Mouse (Mus musculus) thymus, postnatal 10 days (tissue): ENCODE data around the gene Zkscan2.

ENCODE experiments used
- DNase-seq, 2 experiments: peaks; one replicate each; pipeline ENCODE4 v3.0.0; 2021; ENCODE audit warnings: low spot score in 2 of 2

Gene Zkscan2

GRCm38 (mm10) chr7:123500239-123501219 lies at the start of gene Zkscan2:
TSS of gene Zkscan2 (minus strand) at chr7:123500449.
- peak; percentile 20 to 37 for DNase-seq

- no peak for DNase-seq
These were observed 28.9 kb upstream of the Zkscan2 start for GRCm38 (mm10) chr7:123529190-123529589.

- DNase-seq = no peak
These were observed 25.5 kb upstream of the Zkscan2 start for GRCm38 (mm10) chr7:123525761-123526160.

GRCm38 (mm10) chr7:123524218-123524861 lies 24.1 kb upstream of the Zkscan2 start:
- DNase-seq = peak in 1 of 2 experiments; percentile 5

GRCm38 (mm10) chr7:123507946-123508345 lies 7.7 kb upstream of the Zkscan2 start:
- no peak for DNase-seq

- DNase-seq = peak in 1 of 2 experiments; percentile 14
These were observed 3.1 kb upstream of the Zkscan2 start for GRCm38 (mm10) chr7:123503358-123503757.

- no peak for DNase-seq
These were observed 589 bp downstream of the Zkscan2 start for GRCm38 (mm10) chr7:123499481-123500238.

GRCm38 (mm10) chr7:123487703-123488102 lies 12.5 kb downstream of the Zkscan2 start:
- no peak for DNase-seq

GRCm38 (mm10) chr7:123467961-123468360 lies 32.3 kb downstream of the Zkscan2 start:
- no peak for DNase-seq

- peak; percentile 11 to 58 for DNase-seq
These were observed 34.4 kb downstream of the Zkscan2 start for GRCm38 (mm10) chr7:123465692-123466387.

- DNase-seq = no peak
These were observed 36.7 kb downstream of the Zkscan2 start for GRCm38 (mm10) chr7:123463569-123463968.

GRCm38 (mm10) chr7:123462070-123462501 lies 38.2 kb downstream of the Zkscan2 start, which contains the start of gene Aqp8:
TSS of gene Aqp8 (plus strand) at chr7:123462291.
- no peak for DNase-seq

- DNase-seq = no peak
These were observed 38.9 kb downstream of the Zkscan2 start for GRCm38 (mm10) chr7:123461316-123461715.

- no peak for DNase-seq
These were observed 41.0 kb downstream of the Zkscan2 start for GRCm38 (mm10) chr7:123459247-123459646.

GRCm38 (mm10) chr7:123458309-123458708 lies 41.9 kb downstream of the Zkscan2 start:
- DNase-seq = no peak

GRCm38 (mm10) chr7:123455088-123455487 lies 45.2 kb downstream of the Zkscan2 start:
- DNase-seq = no peak

GRCm38 (mm10) chr7:123453066-123453465 lies 47.2 kb downstream of the Zkscan2 start:
- DNase-seq = no peak

- DNase-seq = no peak
These were observed 47.7 kb downstream of the Zkscan2 start for GRCm38 (mm10) chr7:123452551-123452950.

GRCm38 (mm10) chr7:123450515-123450914 lies 49.7 kb downstream of the Zkscan2 start:
- DNase-seq = no peak

GRCm38 (mm10) chr7:123449676-123450075 lies 50.6 kb downstream of the Zkscan2 start:
- DNase-seq = no peak

- no peak for DNase-seq
These were observed 51.5 kb downstream of the Zkscan2 start for GRCm38 (mm10) chr7:123448794-123449193.
